Mouse (Mus musculus): ENCODE measurements around the gene Slco3a1.

Slco3a1 gene

DNA sequence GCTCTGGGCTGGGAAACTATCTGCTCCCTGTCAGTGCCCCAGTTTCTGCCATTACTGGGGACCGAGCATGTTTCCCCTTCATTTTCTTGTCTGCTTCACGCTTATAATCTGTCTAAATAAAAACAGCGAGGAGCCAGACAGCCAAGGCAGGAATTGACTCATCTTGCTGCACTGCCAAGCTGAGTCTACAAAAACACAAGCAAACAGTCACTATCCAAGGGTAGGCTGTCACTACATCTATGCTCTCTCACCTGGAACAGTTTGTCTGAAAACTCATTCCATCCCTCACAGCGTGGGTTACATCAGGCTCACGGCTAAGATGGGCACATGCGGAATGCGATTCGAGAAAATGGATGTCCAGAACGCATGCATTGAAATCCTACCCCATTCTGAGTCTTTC lies 207.6 kb downstream of the Slco3a1 start:
- no peak for DNase-seq (ENCODE audit: low spot score)

DNA sequence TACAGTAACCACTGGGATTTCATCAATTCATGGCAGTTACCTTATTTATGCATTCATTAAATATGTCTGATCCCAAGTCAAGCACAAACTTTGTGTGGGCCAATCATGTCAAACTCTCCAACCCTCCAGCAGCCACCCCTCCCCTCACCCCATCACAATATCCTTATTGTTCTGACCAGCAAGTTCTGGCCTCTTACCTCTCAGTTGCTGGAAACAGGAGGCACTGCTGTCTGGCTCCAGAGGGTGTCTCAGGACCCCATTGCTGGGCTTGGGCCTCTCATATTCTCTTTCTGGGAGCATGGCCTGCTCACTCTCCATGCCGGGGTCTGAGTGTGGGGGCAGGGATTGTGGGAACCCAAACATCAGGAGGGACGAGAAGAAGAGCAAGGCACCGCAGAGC lies 208.1 kb downstream of the Slco3a1 start:
- no peak for DNase-seq (ENCODE audit: low spot score)

- no peak for DNase-seq (ENCODE audit: low spot score)
Measured at GRCm38 (mm10) chr7:74341149-74341805, 213.3 kb downstream of the Slco3a1 start.

DNA sequence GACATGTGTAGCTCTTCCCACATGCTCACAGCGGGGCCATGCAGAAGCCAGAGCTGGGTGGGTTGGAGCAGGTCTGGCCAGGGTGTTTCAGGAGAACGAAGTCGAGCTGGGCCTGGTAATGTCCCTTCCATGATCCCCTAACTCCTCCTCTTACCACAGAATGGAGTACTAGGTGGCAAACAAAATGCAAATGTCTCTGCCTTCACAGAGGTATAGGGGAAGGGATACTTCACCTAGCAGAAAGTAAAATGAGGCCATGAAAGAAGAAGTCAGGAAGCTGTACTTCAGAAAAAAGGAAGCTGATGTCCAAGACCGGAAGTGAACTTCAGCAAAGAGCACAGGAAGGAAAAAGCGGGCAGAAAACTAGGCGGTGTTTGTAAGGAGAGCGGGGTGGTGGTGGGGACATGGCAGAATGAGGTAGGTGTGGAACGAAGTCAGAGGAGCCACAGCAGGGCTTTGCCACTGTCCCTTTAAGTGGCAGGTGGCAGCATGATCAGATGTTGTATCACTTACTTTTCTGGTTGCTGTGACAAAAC lies 214.1 kb downstream of the Slco3a1 start:
- DNase-seq (ENCODE audit: low spot score), result no peak

DNA sequence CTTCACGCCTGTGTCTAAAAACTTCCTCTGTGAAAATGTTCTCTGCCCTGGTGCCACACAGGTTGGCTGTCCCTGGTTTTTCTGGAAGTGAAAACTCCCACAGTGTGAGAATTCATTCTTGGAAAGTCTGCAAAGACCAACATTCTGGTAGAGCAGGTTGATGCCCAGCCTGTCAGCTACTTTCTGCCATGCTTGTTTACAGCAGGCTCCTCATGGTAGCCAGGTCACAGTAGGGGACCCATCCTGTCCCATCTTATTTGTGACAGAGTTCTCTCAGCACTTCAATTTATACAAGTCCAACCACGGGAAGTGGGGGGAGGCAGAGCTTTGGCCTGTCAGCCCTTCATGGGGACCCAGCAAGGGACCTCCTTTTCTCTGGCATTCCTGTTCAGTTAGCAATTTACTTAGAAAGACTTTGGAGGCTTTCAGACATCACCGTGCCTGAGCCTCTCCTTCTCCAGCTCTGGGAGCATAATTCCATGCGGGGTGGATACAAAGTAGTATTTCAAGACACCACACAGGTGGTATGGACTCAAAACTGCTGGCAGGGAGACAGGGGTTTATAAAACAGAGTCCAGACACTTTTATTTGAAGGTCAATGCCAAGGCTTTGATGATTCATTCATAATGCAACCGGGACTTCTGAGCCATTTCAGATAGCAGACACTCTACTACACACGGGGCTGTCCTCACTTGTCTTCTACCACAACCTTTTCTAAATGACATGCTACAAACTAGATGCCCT lies 216.7 kb downstream of the Slco3a1 start:
- DNase-seq (ENCODE audit: low spot score), result no peak

DNA sequence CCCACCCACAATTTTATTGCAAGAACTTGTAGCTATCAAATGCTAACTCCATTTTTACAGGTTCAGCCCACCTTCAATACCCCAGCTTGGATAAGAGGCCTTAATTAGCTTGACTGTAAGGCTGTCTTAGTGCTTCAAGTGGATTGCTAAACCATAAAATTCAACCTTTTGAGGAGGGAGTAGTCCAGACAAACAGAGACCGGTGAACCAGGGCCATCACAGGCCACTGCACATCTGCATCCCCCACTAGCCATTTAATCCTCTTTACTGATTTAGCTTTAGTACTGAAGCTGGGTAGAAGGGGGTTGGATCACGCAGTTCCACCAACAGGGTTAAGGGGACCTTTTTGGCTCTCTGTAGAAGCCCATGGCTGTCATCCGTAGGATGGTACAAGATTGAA lies 222.3 kb downstream of the Slco3a1 start:
- DNase-seq (ENCODE audit: low spot score), result no peak

GRCm38 (mm10) chr7:74330858-74331726 lies 223.5 kb downstream of the Slco3a1 start:
- no peak for DNase-seq (ENCODE audit: low spot score)

DNA sequence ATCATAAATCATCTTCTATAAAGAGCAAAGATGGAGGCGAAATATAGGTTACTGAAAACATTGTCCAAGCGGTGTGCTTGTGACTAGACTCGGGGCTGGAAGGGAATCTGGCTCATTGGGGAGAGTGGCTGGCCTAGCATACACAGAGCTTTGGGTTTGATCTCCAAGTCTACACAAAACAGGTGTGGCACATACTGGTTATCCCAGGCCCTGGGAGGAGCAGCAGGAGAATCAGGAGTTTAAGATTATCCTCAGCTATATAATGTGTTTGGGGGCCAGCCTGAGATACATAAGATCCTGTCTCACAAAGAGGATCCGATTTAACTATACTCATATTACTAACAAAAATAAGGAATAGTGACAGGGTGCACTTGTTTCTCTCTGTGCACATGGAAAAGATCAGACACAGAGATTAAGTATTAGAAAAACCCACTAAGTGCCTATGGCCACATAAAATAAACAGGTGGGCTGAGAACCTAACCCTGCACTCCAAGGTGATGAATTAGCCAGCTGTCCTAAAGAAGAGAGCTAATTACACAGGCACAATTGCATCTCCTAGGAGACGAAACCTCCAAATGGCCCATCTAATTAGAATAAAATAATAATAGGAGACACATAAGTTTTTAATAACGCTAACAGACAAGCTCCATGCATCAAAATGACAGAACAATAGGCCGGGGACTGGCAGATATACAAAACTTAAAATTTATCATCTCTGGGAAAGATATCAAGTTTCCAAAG lies 224.3 kb downstream of the Slco3a1 start:
- DNase-seq (ENCODE audit: low spot score), result no peak

DNA sequence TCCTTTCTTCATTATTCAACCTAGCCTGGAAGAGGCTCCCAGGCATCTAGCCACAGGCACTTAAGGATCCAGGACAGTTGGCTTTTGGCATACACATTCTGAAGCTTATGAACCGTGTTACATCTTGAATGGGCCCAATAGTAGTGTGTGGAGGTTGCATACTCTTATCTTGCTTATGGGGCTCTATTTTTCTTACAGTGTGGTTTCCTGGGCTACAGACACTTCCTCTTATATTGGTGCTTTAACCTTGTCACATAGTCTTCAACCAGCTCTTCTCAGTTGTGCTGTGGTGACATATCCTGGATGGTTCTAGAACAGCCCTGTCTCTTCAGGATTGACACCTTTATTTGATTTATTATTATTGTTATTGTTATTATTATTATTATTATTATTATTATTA lies 225.6 kb downstream of the Slco3a1 start:
- no peak for DNase-seq (ENCODE audit: low spot score)

GRCm38 (mm10) chr7:74327716-74328115 lies 226.9 kb downstream of the Slco3a1 start:
- no peak for DNase-seq (ENCODE audit: low spot score)

GRCm38 (mm10) chr7:74325052-74325451 lies 229.5 kb downstream of the Slco3a1 start:
- no peak for DNase-seq (ENCODE audit: low spot score)

GRCm38 (mm10) chr7:74323683-74324082 lies 230.9 kb downstream of the Slco3a1 start:
- DNase-seq (ENCODE audit: low spot score), result peak; percentile 9

DNA sequence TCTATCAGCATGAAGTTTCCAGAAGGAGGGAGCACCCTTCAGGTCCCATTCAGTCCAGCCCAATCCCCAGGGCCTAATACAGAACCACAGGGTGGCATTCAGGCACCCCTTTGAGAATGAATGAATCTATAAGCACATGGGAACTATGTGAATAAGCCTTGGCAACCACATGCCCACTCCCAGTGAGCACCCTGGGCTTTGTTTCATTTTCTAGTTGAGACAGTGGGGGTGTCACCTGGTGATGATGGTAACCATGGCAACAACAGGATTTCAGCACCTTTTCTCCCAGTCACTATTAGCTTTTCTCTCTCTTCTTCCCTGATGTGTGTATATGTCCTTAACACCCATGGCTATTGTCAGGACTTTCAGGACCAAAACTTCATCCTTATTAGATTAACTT lies 231.4 kb downstream of the Slco3a1 start:
- DNase-seq (ENCODE audit: low spot score), result no peak

DNA sequence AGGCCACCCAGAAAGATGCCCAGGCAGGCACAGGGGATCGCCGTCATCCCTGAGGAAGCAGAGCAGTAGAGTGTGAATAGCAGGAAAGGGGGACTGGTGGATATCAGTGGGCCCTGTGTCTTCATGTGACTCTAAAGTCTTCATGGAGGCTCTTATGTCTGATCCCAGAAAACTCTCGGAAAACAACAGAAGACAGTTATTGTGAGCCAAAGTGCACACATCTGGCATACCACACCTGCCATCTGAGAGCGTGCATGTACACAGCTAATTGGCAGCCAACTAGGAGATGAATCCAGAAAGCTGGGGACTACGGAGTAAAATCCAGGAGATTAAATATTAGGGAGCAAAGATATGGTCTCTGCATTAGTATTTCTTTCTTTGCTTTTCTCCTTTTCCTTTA lies 233.9 kb downstream of the Slco3a1 start:
- DNase-seq (ENCODE audit: low spot score), result no peak

- DNase-seq (ENCODE audit: low spot score), result no peak
Measured at GRCm38 (mm10) chr7:74315836-74316435, 238.6 kb downstream of the Slco3a1 start.

- DNase-seq (ENCODE audit: low spot score), result no peak
Measured at GRCm38 (mm10) chr7:74314276-74314675, 240.3 kb downstream of the Slco3a1 start.

GRCm38 (mm10) chr7:74313279-74314105 lies 241.1 kb downstream of the Slco3a1 start:
- DNase-seq (ENCODE audit: low spot score), result no peak

DNA sequence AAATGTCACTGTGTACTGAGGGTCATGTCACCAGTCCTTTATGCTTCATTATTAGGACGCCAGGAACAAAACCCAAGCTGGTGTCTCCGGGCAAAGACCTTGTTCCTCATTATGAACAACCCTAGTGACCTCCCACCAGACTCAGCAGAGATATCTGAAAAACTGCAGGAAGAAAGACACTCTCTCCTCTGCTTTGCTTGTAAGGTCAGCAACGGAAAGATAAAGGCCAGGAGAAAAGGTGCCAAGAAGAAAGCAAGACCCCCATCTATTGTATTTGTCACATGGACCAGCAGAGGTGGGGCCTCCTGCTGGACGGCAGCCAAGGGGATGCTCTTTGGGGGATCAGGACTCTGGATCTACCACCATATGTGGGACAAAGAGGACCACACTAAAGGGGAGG lies 243.0 kb downstream of the Slco3a1 start:
- DNase-seq (ENCODE audit: low spot score), result no peak

DNA sequence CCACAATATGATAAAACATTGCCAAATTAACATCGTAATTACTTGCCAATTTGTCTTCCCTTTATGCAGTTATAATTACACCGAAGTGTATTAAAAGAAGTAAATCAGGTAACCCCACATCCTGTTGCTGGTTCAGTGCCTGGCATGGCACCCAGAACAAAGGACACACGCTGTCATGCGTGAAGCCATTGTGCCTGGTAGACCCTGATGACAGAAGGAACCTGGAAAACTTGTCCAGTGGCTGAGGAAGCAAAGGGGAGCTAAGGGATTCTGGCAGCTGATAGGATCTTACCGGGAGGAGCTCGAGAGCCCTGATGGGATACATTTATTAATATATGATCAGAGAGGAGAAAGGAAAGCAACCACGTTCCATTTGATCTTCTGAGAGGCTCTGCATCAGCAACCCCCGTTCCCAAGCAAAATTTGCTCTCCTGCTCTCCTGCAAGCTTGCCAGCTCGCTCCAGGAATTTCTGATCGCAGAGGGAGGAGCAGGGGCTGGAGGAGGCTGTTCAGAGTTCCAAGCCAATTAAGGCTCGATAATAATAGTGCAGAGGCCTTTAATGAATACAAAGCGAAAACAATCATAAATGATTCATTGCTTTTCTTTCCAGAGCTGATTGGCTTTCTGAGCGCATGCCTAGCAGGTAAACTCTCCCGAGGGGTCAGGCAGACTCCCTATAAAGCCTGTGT lies 250.8 kb downstream of the Slco3a1 start:
- DNase-seq (ENCODE audit: low spot score), result no peak

DNA sequence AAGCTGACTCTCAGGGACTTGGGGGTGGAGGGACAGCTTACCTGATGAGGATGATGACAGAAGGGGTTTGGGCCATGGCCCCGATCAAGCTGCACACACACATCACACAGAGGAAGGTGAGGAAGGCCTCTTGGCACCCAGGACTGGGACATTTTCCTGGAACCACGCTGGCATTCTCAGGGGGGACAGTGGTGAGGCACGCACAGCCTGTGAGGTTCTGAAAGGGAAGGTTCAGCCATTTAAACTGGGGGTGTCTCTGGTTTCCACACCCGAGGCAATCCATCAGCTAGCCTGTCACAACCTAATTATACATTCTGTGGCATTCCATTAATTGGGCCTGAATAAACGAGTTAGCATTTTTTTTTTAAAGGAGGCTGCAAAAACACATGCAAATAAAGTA lies 251.5 kb downstream of the Slco3a1 start:
- DNase-seq (ENCODE audit: low spot score), result no peak

All from yolk sac, embryonic 10.5 days (tissue).